Mouse (Mus musculus) intestine, postnatal 0 days (tissue): ENCODE data around the gene P2ry10b. TPM values are rescaled to one million over a fixed set of nuclear protein-coding genes. Genes with fewer than 3 reads are reported as not detected.

Experiments used
- ATAC-seq: fragments of 200-750 bp; cut with Nextera tagmentation; 2 replicates; pipeline ENCODE4 v1.8.0; 2017; ENCODE audit warnings: mild to moderate bottlenecking, moderate TSS enrichment, moderate library complexity
- H3K27ac ChIP-seq: fragments of 300-500 bp; sonication (generic); 2 replicates; pipeline ENCODE4 v1.5.1; 2014; ENCODE audit warnings: mild to moderate bottlenecking, low read depth, low read length, moderate library complexity
- H3K27me3 ChIP-seq: fragments of 300-500 bp; sonication (generic); replicated peaks from 2 replicates; pipeline ENCODE4 v1.6.1; 2014; ENCODE audit warnings: low read length, mixed read lengths; ENCODE audit not compliant: control insufficient read depth, insufficient read depth
- H3K36me3 ChIP-seq: fragments of 300-500 bp; sonication (generic); 2 replicates; pipeline ENCODE4 v1.6.1; 2014; ENCODE audit warnings: mild to moderate bottlenecking, moderate library complexity; ENCODE audit not compliant: control insufficient read depth, insufficient read depth
- H3K4me1 ChIP-seq: fragments of 300-500 bp; sonication (generic); replicated peaks from 2 replicates; pipeline ENCODE4 v1.6.1; 2014; ENCODE audit warnings: antibody characterized with exemption, low read length, mixed read lengths; ENCODE audit not compliant: control insufficient read depth, insufficient read depth
- H3K4me2 ChIP-seq: fragments of 300-500 bp; sonication (generic); replicated peaks from 2 replicates; pipeline ENCODE4 v1.6.1; 2014; ENCODE audit warnings: low read depth, mild to moderate bottlenecking, moderate library complexity
- H3K4me3 ChIP-seq: fragments of 300-500 bp; sonication (generic); 2 replicates; pipeline ENCODE4 v1.5.1; 2014; ENCODE audit warnings: low read depth, low read length
- H3K9ac ChIP-seq: fragments of 300-500 bp; sonication (generic); 2 replicates; pipeline ENCODE4 v1.6.1; 2014; ENCODE audit warnings: mild to moderate bottlenecking, low read depth, low read length
- H3K9me3 ChIP-seq: fragments of 300-500 bp; sonication (generic); 2 replicates; pipeline ENCODE4 v1.6.1; 2016; ENCODE audit warnings: mixed run types; ENCODE audit not compliant: control insufficient read depth
- CTCF ChIP-seq: sonication (generic); IDR thresholded peaks from 2 replicates; pipeline ENCODE4 v1.5.1; 2016; ENCODE audit warnings: low read depth, mild to moderate bottlenecking, control low read depth, antibody characterized with exemption, moderate library complexity
- WGBS: fragments of 180-500 bp; shearing (Covaris S2); extraction: QIAGEN DNeasy Blood & Tissue Kit; methylation state at CpG from one replicate; pipeline ENCODE4 v1.1.7; 2014; 5-methylcytosine and 5-hydroxymethylcytosine counted together
- polyA plus RNA-seq: library from polyadenylated mRNA; unstranded; fragments of >200 nt; fragmentation: Nextera tagmentation; extraction: Ambion mirVana; gene quantifications from 2 replicates; pipeline ENCODE4 v1.2.1, GENCODE M21; 2015

Gene P2ry10b
- polyA plus RNA-seq, result 0.18 and 0.31 TPM in 2 replicates

DNA sequence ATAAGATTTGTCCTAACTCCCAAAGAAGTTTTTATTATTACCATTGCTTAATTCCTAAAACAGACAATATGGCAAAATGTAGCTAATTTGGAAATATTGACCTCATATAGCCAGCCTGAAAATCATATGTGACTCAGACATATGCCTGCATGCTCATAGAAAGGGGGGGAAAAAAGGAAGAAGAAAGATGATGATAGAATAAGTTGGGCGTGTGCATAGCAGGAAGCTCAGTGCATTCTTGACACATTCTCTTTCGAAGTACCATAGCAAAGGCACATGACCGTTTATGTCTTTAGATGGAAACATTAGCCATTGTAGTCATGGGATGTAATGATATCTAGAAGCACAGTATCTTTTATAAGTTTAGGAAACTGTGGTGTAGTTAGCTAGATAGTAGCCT, at the start of gene P2ry10b:
P2ry10b (plus strand) TSS at position 247 of the 400 bp plus-strand sequence.
- 64% methylated on average over 3 of the region's 3 CpGs for WGBS

DNA sequence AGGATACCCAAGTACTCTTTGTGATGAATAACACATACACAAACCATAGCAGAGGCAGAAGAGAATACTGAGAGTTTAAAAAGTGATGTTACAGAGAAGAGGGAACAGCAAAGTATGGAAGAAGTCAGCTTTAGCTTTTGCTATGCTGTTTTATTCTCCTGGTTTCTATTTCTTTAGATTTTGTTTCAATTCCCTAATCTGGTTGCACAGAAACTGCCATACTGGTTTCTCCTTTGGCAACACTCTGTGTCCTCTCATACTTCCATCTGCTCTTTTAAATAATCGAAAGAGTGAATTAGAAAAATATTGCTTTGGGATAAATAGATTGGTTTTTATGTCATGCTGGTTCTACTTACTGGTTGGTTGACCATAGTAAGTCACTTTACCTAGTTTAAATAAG, 32.4 kb upstream of the P2ry10b start:
- Histone ChIP-seq H3K27me3 (no peaks in the 10 kb centered on the region), H3K27ac (no peak overlapping the region), H3K4me3 (no peak overlapping the region), H3K36me3 (no peaks in the 10 kb centered on the region), H3K9ac (no peak overlapping the region), H3K4me1 (no peaks in the 10 kb centered on the region), H3K9me3 (no peaks in the 10 kb centered on the region), H3K4me2 (no peak overlapping the region)
- TF ChIP-seq CTCF, result no peak
- 80% methylated on average over 1 of the region's 1 CpGs for WGBS
- no peak for ATAC-seq

More for the DNA sequence above, at the start of gene P2ry10b:
- Histone ChIP-seq H3K9me3 (no peaks in the 10 kb centered on the region), H3K36me3 (no peaks in the 10 kb centered on the region), H3K9ac (no peak within 1 kb of the TSS), H3K4me1 (no peaks in the 10 kb centered on the region), H3K27ac (no peak within 1 kb of the TSS), H3K4me2 (no peak within 1 kb of the TSS), H3K4me3 (no peak within 1 kb of the TSS), H3K27me3 (no peaks in the 10 kb centered on the region)
- no peak for ATAC-seq
- no peak for TF ChIP-seq CTCF

DNA sequence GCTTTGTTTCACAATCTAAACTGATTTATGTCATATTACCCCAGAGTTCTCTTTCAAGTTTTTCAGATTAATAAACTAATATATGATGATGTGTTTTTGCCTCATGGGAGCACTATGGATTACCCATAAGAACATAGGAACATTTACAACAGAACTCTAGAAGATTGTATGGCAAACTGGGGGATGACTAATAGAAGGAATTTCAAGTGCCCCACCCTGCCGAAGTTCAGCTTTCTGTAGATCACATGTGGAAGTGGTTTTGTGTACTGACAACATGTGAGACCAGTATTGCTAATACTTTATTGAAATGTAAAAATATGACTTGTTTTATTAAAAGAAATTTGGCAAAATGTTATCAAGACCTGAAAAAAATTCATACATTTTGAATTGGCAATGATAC, 31.7 kb upstream of the P2ry10b start:
- ATAC-seq, result no peak
- no peaks in the 10 kb centered on the region for H3K27me3 ChIP-seq
- 78% methylated on average over 1 of the region's 1 CpGs for WGBS
- H3K9me3 ChIP-seq, result no peaks in the 10 kb centered on the region
- no peak for TF ChIP-seq CTCF
- H3K27ac ChIP-seq, result no peak overlapping the region
- H3K9ac ChIP-seq, result no peak overlapping the region
- no peak overlapping the region for H3K4me2 ChIP-seq
- no peaks in the 10 kb centered on the region for H3K4me1 ChIP-seq
- H3K36me3 ChIP-seq, result no peaks in the 10 kb centered on the region
- H3K4me3 ChIP-seq, result no peak overlapping the region

DNA sequence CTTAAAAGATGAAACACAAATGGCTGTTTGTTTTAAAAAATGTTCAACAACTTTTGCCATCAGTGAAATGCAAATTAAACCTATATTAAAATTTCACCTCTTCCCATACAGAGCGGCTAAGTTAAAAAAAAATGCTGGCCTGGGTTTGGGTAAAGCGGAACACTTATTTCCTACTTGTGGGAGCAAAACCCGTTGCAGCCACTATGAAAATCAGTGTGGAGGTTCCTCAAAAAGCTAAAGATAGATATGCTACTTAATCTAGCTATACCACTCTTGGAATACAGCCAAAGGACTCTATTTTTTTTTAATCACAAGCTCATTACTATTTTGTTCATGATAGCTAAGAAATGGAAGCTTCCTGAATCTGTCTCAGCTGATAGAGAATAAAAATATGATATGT, 5.5 kb upstream of the P2ry10b start:
- no peaks in the 10 kb centered on the region for H3K27me3 ChIP-seq
- no peak overlapping the region for H3K4me3 ChIP-seq
- TF ChIP-seq CTCF, result no peak
- no peak overlapping the region for H3K27ac ChIP-seq
- 69% methylated on average over 3 of the region's 3 CpGs for WGBS
- no peaks in the 10 kb centered on the region for H3K36me3 ChIP-seq
- ATAC-seq, result no peak
- H3K9ac ChIP-seq, result no peak overlapping the region
- H3K9me3 ChIP-seq, result no peaks in the 10 kb centered on the region
- no peaks in the 10 kb centered on the region for H3K4me1 ChIP-seq
- H3K4me2 ChIP-seq, result no peak overlapping the region

DNA sequence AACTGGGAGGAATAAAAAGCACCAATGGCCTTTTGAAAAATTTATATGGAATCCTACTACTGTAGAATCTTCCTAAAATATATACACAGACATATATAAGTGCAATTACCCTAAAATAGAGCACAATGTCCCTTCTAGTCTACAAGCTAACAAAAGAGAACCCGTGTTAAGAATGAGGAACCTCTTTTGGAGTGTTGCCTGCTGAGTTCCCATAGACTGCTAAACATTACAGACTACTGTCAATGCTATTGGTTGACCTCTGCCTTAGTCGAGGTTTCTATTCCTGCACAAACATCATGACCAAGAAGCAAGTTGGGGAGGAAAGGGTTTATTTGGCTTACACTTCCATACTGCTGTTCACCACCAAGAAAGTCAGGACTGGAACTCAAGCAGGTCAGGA, 4.8 kb upstream of the P2ry10b start:
- Histone ChIP-seq H3K4me1 (no peaks in the 10 kb centered on the region), H3K9ac (no peak overlapping the region), H3K27ac (no peak overlapping the region), H3K4me3 (no peak overlapping the region), H3K36me3 (no peaks in the 10 kb centered on the region), H3K9me3 (no peaks in the 10 kb centered on the region), H3K4me2 (no peak overlapping the region), H3K27me3 (no peaks in the 10 kb centered on the region)
- WGBS, result 51% methylated on average over 2 of the region's 2 CpGs
- no peak for TF ChIP-seq CTCF
- no peak for ATAC-seq

DNA sequence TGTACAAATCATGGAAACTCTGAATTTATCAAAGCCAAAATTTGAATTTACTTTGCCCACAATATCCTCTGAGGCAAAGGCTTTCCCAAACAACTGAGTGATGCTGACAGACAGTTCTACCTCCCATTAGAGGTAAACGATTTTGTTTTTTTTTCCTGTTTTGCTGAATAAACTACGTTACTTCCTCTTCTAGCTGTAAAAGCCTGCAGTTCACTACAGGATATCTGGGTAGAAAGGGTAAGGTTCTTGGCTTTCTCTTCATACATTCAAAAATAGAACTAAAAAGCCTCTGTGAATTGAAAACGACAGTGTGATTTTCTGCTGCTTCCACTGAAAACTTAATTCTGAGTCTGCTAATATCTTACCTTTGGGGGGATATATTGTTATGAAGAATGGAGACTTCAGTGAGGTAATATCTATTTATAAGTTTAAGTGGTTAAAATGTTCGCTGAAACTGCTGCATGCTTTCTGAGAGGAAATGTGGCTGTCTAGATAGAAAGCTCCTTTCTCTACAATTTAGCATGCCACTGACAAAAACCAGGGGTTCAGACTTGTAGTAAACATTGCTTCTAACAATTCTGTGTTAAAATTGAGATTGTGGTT, 765 bp downstream of the P2ry10b start:
- no peak overlapping the region for H3K4me3 ChIP-seq
- H3K27me3 ChIP-seq, result no peaks in the 10 kb centered on the region
- H3K4me2 ChIP-seq, result no peak overlapping the region
- ATAC-seq, result no peak
- H3K36me3 ChIP-seq, result no peaks in the 10 kb centered on the region
- TF ChIP-seq CTCF, result no peak
- 52% methylated on average over 4 of the region's 4 CpGs for WGBS
- H3K9ac ChIP-seq, result no peak overlapping the region
- no peak overlapping the region for H3K27ac ChIP-seq
- no peaks in the 10 kb centered on the region for H3K4me1 ChIP-seq
- H3K9me3 ChIP-seq, result no peaks in the 10 kb centered on the region

DNA sequence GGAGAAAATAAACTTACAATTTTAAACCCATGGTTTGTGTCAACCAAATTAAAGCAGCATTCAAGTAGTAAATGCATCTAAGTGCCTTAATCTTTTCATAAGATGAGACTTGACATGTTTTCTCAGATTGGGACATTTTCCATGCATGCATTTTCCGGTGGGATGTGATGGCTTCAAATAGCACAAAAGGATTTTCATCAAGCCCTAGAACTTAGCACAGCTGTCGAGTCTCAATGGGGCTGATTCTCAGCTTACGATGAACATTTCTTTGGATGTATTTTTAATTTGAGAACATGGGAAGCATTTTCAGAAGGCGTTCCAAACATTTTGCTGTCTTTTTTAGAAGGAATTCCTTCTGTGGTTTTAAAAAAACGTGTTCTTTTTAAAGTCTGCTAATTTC, 1.3 kb downstream of the P2ry10b start:
- no peaks in the 10 kb centered on the region for H3K4me1 ChIP-seq
- no peak overlapping the region for H3K4me2 ChIP-seq
- H3K4me3 ChIP-seq, result no peak overlapping the region
- no peak overlapping the region for H3K27ac ChIP-seq
- H3K9ac ChIP-seq, result no peak overlapping the region
- no peak for TF ChIP-seq CTCF
- H3K36me3 ChIP-seq, result no peaks in the 10 kb centered on the region
- no peaks in the 10 kb centered on the region for H3K9me3 ChIP-seq
- H3K27me3 ChIP-seq, result no peaks in the 10 kb centered on the region
- no peak for ATAC-seq
- WGBS, result 51% methylated on average over 5 of the region's 5 CpGs
